Mouse (Mus musculus) frontal cortex, postnatal 36 days (tissue): Measurements from ENCODE around the gene Ankrd17.
A peak's percentile ranks its signal among the peaks of the same experiment; 100 is the strongest.
"Not testable (repeated sequence)": the region's sequence is repeated elsewhere in the genome, so short reads cannot be mapped to it uniquely, and the experiment has no call there.

Source experiments
- DNase-seq, 2 experiments: peaks; one replicate each; pipeline ENCODE4 v3.0.0; 2022; ENCODE audit warnings: low spot score in 2 of 2

Gene Ankrd17

DNA sequence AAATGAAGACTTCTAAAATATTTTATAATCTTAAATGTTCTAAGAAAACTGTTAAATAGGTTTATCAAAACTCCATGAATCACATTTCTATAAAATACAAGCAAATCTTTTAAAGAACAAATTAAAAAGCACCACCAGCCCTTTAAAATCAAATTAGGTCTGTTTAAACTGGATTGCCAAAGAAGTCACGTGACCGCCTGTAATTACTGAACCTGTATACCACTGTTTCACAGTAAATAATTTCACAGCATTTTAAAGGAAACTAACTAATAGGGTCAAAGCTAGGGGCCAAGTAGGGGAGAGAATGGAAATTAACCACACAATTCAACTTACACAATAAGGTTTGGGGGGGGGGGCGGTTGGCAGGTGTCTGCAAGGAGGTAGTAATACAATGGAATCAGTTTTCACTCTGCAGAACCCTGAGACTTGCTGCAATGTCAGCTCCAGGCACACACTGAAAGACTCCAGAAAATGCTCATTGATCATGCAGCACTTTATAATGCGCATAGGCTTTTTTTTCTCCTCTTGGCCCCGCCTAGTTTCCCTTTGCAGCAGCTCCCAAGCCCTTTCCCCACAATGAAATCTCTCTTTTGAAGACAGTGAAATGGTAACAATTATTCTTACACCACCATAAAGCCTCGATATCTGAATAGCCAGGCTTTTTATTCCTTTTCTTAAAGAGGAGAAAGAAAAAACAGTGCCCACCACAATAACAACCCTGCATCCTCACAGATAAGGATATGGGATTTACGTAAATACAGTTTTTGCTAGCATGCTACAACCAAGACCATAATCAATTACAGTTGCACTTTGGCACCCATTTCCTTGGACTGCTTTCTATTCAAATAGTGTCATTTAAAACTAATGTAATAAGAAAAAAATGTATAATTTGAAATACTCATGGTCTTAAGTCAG, 27.9 kb downstream of the Ankrd17 start:
- no peak for DNase-seq

- DNase-seq, result no peak
Measured at GRCm38 (mm10) chr5:90332478-90332877, 33.9 kb downstream of the Ankrd17 start.

DNA sequence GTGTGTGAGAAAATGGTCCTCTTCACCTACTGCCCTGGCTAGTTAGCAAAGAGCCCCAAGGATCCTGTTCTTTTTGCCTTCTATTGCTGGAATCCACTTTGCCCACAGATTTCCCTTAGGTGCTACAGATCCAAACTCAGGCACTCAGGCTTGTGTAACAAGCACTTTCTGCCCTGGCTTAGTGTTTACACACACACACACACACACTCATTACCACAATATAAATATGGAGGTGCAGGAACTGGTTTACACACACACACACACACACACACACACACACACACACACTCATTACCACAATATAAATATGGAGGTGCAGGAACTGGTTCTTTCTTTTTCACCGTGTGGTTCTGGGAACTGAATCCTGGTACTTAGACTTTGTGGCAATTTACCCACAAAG, 35.3 kb downstream of the Ankrd17 start:
- no peak for DNase-seq

GRCm38 (mm10) chr5:90298396-90298795, 68.0 kb downstream of the Ankrd17 start:
- no peak for DNase-seq

- DNase-seq, result no peak
Measured at GRCm38 (mm10) chr5:90289887-90290286, 76.5 kb downstream of the Ankrd17 start.

- DNase-seq, result no peak
Measured at GRCm38 (mm10) chr5:90286559-90286958, 79.8 kb downstream of the Ankrd17 start.

DNA sequence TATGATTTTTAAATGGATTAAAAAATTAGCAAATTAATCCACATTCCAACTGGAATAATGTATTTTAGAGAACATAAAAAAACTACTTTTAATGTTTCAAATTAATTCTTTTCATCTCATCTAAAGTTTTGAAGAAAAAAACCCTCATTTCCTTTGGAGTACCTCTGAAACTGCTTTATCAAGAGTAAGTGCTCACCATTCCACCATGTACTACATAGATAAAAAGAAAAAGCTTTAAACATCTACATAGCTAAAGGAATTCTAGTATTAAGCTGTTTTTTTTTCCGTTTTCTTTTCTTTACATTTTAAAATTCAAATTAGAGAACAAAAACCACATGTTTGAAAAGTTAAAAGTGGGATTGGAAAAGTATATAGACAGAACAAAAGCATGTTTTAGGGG, 86.3 kb downstream of the Ankrd17 start:
- no peak for DNase-seq

GRCm38 (mm10) chr5:90279418-90279817, 87.0 kb downstream of the Ankrd17 start:
- DNase-seq, result no peak

- DNase-seq, result no peak
Measured at GRCm38 (mm10) chr5:90277443-90277842, 88.9 kb downstream of the Ankrd17 start.

- DNase-seq, result no peak
Measured at GRCm38 (mm10) chr5:90274806-90275205, 91.6 kb downstream of the Ankrd17 start.

- DNase-seq, result not testable (repeated sequence)
Measured at GRCm38 (mm10) chr5:90262230-90262629, 104.1 kb downstream of the Ankrd17 start.

DNA sequence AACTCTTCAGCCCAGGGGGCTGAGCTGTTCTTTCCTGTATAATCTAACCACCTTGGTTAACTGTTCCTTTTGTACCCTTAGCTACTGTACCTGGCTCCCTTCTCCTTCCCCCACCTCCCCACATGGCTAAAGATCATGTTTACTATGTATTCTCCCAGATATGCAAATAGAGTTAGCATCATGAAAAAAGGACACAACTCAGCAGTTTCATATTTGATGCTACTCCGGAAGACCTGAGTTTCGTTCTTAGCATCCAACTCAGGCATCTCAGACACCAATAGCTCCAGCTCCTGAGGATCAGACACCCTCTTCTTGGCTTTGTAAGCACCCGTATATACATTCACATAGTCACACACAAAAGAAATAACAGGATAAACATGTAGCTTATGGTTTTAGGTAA, 109.4 kb downstream of the Ankrd17 start:
- no peak for DNase-seq

GRCm38 (mm10) chr5:90247503-90247902, 118.9 kb downstream of the Ankrd17 start:
- DNase-seq, result no peak

DNA sequence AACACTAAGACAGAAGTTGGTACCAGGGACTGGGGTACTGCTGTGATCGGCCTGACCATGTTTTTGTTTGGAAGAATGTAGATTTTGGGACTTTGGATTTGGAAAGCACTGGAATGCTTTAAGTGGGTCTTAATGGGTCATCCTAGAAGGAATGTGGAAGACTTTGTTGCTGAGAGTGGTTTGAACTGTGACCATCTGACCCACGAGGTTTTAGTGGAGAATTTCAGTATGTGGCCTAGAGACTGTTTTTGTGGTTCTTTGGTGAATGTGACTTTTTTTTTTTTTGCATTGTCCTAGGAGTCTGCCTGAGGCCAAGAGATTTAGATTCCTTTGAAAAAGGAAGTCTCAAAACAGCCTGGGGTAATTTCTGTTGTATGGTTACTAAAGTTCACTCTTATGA, 119.4 kb downstream of the Ankrd17 start:
- DNase-seq, result no peak

DNA sequence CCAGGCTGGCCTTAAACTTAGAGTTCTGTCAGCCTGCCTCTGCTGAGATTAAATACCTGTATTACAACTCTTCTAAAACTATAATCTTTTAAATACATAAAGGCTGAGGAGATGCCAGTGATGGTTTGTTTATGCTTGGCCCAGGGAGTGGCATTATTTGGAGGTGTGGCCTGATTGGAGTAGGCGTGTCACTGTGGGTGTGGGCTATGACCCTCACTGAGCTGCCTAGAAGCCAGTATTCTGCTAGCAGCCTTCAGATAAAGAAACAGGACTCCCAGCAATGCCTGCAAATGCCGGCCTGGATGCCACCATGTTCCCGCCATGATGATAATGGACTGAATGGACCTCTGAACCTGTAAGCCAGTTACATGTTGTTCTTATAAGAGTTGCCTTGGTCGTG, 119.8 kb downstream of the Ankrd17 start:
- no peak for DNase-seq

- no peak for DNase-seq
Measured at GRCm38 (mm10) chr5:90245416-90245815, 121.0 kb downstream of the Ankrd17 start.

DNA sequence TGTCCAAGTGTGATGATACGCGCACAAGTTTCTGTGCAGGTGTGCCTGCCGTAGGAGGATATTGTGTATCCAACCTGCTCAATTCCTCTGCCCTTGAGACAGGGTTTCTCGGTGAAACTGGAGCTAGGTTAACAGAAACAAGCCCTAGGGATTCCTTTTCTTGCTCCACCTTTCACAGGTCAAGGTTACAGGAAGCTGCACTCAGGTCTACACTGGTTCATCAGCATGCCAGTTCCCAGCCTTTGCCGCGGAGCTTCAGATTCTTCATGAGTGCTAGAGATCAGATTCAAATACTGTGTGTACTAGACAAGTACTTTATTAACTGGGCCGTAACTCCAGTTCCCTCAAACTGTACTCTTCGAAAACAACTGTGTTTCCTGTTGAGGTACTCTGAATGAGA, 131.2 kb downstream of the Ankrd17 start:
- DNase-seq, result no peak

DNA sequence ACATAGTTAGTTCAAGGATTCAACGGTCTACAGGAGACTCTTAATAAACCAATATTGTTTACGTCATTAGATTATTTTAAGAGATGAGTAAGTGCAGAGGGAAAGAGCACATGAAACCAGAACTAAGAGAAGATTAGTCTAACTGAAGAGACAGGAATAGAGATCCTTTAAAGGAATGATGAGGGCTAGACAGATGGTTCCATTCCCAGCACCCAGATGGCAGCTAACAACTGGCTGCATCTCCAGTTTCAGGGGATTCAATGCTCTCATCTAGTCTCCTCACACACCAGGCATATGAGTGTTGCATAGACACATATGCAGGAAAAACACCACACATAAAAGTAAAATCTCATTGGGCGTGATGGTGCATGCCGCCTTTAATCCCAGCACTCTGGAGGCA, 133.1 kb downstream of the Ankrd17 start:
- no peak for DNase-seq

- DNase-seq, result no peak
Measured at GRCm38 (mm10) chr5:90229760-90230159, 136.6 kb downstream of the Ankrd17 start.

GRCm38 (mm10) chr5:90226696-90227095, 139.7 kb downstream of the Ankrd17 start:
- DNase-seq, result no peak

DNA sequence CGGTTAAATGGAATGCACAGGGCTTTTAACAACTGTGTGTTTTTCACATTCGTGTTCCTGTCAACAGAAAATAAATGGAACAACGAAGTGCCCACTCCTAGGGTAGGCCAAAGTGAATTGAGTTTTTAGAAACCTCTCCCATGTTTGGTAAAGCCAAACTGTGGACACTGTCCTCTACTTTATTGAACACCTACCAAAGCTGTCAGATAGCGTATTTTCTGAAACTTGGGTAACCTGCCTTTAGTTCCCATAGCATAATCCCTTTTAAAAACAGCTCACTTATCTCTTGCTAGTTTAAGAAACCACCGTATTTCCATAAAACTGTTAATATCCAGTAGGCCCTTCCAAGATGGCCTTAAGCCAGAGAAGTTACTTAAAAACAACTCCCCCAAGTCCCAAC, 141.6 kb downstream of the Ankrd17 start:
- no peak for DNase-seq

DNA sequence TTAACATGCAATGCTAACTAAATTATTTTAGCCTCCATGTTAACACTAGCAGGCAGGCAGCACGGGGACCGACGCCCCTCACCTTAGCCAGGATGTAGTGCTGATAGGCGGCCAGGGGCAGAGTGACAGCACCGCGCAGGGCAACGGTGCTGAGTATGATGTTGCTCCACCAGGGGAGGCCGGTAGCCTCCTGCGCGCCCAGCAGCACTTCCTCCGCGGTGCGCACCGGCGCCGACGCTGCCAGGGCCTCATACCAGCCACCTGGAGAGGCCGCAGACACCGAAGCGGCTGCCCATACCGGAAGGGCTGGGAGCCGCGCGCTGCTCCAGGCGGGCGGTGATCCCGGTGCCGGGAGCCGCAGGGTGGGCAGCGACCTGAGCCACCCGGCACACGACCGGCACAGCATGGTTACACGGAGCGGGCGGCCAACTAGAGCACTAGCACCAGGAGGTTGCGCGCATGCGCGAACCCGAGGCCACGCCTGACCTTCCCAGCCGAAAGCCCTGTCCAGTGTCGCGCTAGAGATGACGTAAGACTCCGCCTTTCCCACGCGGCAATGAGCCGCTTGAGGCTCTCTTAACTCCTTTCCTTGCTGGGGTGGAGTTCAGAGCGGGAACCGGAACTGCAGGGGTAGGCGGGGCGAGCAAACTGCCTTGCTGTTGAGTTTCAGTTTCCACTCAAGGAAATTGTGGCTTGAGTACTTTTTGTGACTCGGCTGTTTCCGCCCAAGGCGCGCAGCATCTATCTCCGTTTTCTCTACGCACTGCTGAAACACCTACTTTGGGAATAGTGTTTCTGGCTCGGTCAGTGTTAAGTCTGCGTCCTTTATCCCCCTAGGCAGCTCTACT, 142.6 kb downstream of the Ankrd17 start, which contains the start of gene Cox18:
Cox18 (minus strand) TSS at position 468 of the 848 bp plus-strand sequence.
- DNase-seq, result peak; percentile 99

- no peak for DNase-seq
Measured at GRCm38 (mm10) chr5:90222937-90223336, 143.4 kb downstream of the Ankrd17 start.
